Comparison of ENCODE assay signal across 8 mouse cellular contexts in genomic region chr7:127656946-127657345, GRCm38 (mm10). TPM values are rescaled to one million over a fixed set of nuclear protein-coding genes. Genes with fewer than 3 reads are reported as not detected.
A peak's percentile ranks its signal among the peaks of the same experiment; 100 is the strongest.
DNase-seq lines count a peak whose midpoint lies in the region; ATAC-seq and TF ChIP-seq lines count a peak whose summit lies in the region.

No protein-coding gene starts in this region.

- no peaks in the 10 kb centered on the region for H3K9me3 ChIP-seq in midbrain, embryonic 11.5 days (ENCODE audit: control insufficient read depth, low read length)
- H3K9me3 ChIP-seq in midbrain, embryonic 16.5 days (replicated peaks; ENCODE audit: control insufficient read depth, low read length, poor library complexity, severe bottlenecking) = no peaks in the 10 kb centered on the region
- H3K9me3 ChIP-seq in liver, embryonic 13.5 days (replicated peaks) = no peaks in the 10 kb centered on the region

- H3K27me3 ChIP-seq in midbrain, embryonic 11.5 days (ENCODE audit: control insufficient read depth, insufficient read depth, low read length) = no peaks in the 10 kb centered on the region
- H3K27me3 ChIP-seq in midbrain, embryonic 16.5 days (ENCODE audit: control insufficient read depth, insufficient read depth, low read depth, low read length) = no peaks in the 10 kb centered on the region
- 0 out of 2 replicates have a peak, but pooled peaks cover 2% of the 10 kb centered on the region for H3K27me3 ChIP-seq in liver, embryonic 13.5 days

- H3K9ac ChIP-seq in midbrain, embryonic 11.5 days (ENCODE audit: low read length) = no peak overlapping the region
- H3K9ac ChIP-seq in midbrain, embryonic 16.5 days (ENCODE audit: low read depth, low read length) = no peak overlapping the region
- H3K9ac ChIP-seq in liver, embryonic 13.5 days = no peak overlapping the region

- no peak overlapping the region for H3K27ac ChIP-seq in midbrain, embryonic 11.5 days (ENCODE audit: low read depth, low read length)
- H3K27ac ChIP-seq in midbrain, embryonic 16.5 days (ENCODE audit: low read length) = no peak overlapping the region
- H3K27ac ChIP-seq in bone marrow, adult 2 months (ENCODE audit: control insufficient read depth, insufficient read depth, low read depth, low read length, poor library complexity) = no peak overlapping the region
- no peak overlapping the region for H3K27ac ChIP-seq in gastrocnemius, adult 2 months
- no peak overlapping the region for H3K27ac ChIP-seq in liver, embryonic 13.5 days

- no peaks in the 10 kb centered on the region for H3K36me3 ChIP-seq in midbrain, embryonic 11.5 days (ENCODE audit: control insufficient read depth, insufficient read depth, low read length)
- H3K36me3 ChIP-seq in midbrain, embryonic 16.5 days (ENCODE audit: control insufficient read depth, insufficient read depth, low read length) = 0 out of 2 replicates have a peak, but pooled peaks cover 2% of the 10 kb centered on the region
- H3K36me3 ChIP-seq in liver, embryonic 13.5 days = no peaks in the 10 kb centered on the region

- DNase-seq in cerebellum, adult 18-20 months = peak; percentile 34 to 61
- peak; percentile 94 for DNase-seq in midbrain, embryonic 11.5 days (ENCODE audit: low spot score, missing footprints)
- peak; percentile 63 for DNase-seq in gastrocnemius, adult 2 months
- DNase-seq in liver, embryonic 13.5 days = peak; percentile 60
- DNase-seq in spleen, adult 18-20 months = peak; percentile 14 to 50

- TF ChIP-seq CTCF in bone marrow, adult 2 months (IDR thresholded peaks at IDR 0.05; ENCODE audit: control insufficient read depth, insufficient read depth, low read length) = peak; percentile 88
- TF ChIP-seq CTCF in gastrocnemius, adult 2 months (IDR thresholded peaks at IDR 0.05) = peak; percentile 74

- no peak overlapping the region for H3K4me2 ChIP-seq in midbrain, embryonic 11.5 days
- no peak overlapping the region for H3K4me2 ChIP-seq in midbrain, embryonic 16.5 days (ENCODE audit: low read length)
- no peak overlapping the region for H3K4me2 ChIP-seq in liver, embryonic 13.5 days

- TF ChIP-seq POLR2A in bone marrow, adult 2 months (IDR thresholded peaks at IDR 0.05; ENCODE audit: borderline replicate concordance, control insufficient read depth, low read depth, low read length) = no peak

- intact Hi-C loops in gastrocnemius, adult 2 months (cut with DNase I) = no loop called here

- H3K4me3 ChIP-seq in midbrain, embryonic 11.5 days (ENCODE audit: low read depth, low read length) = no peak overlapping the region
- no peak overlapping the region for H3K4me3 ChIP-seq in midbrain, embryonic 16.5 days (ENCODE audit: low read depth, low read length)
- H3K4me3 ChIP-seq in bone marrow, adult 2 months (replicated peaks; ENCODE audit: control insufficient read depth, low read depth, low read length) = no peak overlapping the region
- no peak overlapping the region for H3K4me3 ChIP-seq in gastrocnemius, adult 2 months
- H3K4me3 ChIP-seq in liver, embryonic 13.5 days (replicated peaks) = no peak overlapping the region

- 38% methylated on average over 4 of the region's 4 CpGs for WGBS in midbrain, embryonic 11.5 days
- 30% methylated on average over 4 of the region's 4 CpGs for WGBS in midbrain, embryonic 16.5 days
- 25% methylated on average over 4 of the region's 4 CpGs for WGBS in bone marrow, adult 2 months
- WGBS in liver, embryonic 13.5 days (ENCODE audit: insufficient replicate concordance) = 25% methylated on average over 4 of the region's 4 CpGs

- no peaks in the 10 kb centered on the region for H3K4me1 ChIP-seq in midbrain, embryonic 11.5 days (ENCODE audit: control insufficient read depth, insufficient read depth, low read length)
- peaks cover under 1% of the 10 kb centered on the region; the same call in 1 of the 2 replicates for H3K4me1 ChIP-seq in midbrain, embryonic 16.5 days (ENCODE audit: control insufficient read depth, insufficient read depth, low read length)
- H3K4me1 ChIP-seq in bone marrow, adult 2 months (ENCODE audit: control insufficient read depth, insufficient read depth, low read length) = peaks cover 1% of the 10 kb centered on the region; the same call in 1 of the 2 replicates
- H3K4me1 ChIP-seq in liver, embryonic 13.5 days (replicated peaks) = no peaks in the 10 kb centered on the region; the same call in 1 of the 2 replicates

- ATAC-seq in cerebellum, adult (ENCODE audit: insufficient number of reproducible peaks, low FRiP score, low TSS enrichment) = no peak
- ATAC-seq in midbrain, embryonic 11.5 days (ENCODE audit: low FRiP score) = no peak
- ATAC-seq in midbrain, embryonic 16.5 days = no peak
- ATAC-seq in liver, embryonic 13.5 days (ENCODE audit: low read depth) = 0 out of 2 replicates have a peak, but pooled peaks have one; percentile 45

RNA-seq across cellular contexts. Expression of gene Zfp629, which starts 41.3 kb away (rescaled TPM):
- polyA plus RNA-seq in midbrain, embryonic 11.5 days (2014; fragmentation: Nextera tagmentation; extraction: Ambion mirVana) = 32.1 and 34.4 TPM in 2 replicates
- polyA plus RNA-seq in midbrain, embryonic 16.5 days (2015; fragmentation: Nextera tagmentation; extraction: Ambion mirVana) = 18.3 and 22.4 TPM in 2 replicates
- polyA plus RNA-seq in bone marrow, adult 2 months (2011; ENCODE audit: insufficient read depth, insufficient read length, low replicate concordance, missing spikeins) = 6.3 and 14.2 TPM in 2 replicates
- 1 to 10 TPM; 9.3 TPM for total RNA-seq in gastrocnemius, adult 2 months (2021)
- 1.6 and 1.8 TPM in 2 replicates for polyA plus RNA-seq in liver, embryonic 13.5 days (2015; fragmentation: Nextera tagmentation; extraction: Ambion mirVana)

RNA-seq across cellular contexts. Expression of gene Bcl7c, which starts 51.8 kb away (rescaled TPM):
- 44.3 and 52.2 TPM in 2 replicates for polyA plus RNA-seq in midbrain, embryonic 11.5 days (2014; fragmentation: Nextera tagmentation; extraction: Ambion mirVana)
- 41.7 and 43.2 TPM in 2 replicates for polyA plus RNA-seq in midbrain, embryonic 16.5 days (2015; fragmentation: Nextera tagmentation; extraction: Ambion mirVana)
- polyA plus RNA-seq in bone marrow, adult 2 months (2011; ENCODE audit: insufficient read depth, insufficient read length, low replicate concordance, missing spikeins) = 44.5 and 65.5 TPM in 2 replicates
- total RNA-seq in gastrocnemius, adult 2 months (2021) = 10 to 100 TPM; 26.7 to 32.9 TPM
- 26.9 and 28.9 TPM in 2 replicates for polyA plus RNA-seq in liver, embryonic 13.5 days (2015; fragmentation: Nextera tagmentation; extraction: Ambion mirVana)

RNA-seq across cellular contexts. Expression of gene Ctf1, which starts 55.6 kb away (rescaled TPM):
- 4.0 and 4.6 TPM in 2 replicates for polyA plus RNA-seq in midbrain, embryonic 11.5 days (2014; fragmentation: Nextera tagmentation; extraction: Ambion mirVana)
- polyA plus RNA-seq in midbrain, embryonic 16.5 days (2015; fragmentation: Nextera tagmentation; extraction: Ambion mirVana) = 3.2 and 3.3 TPM in 2 replicates
- polyA plus RNA-seq in bone marrow, adult 2 months (2011; ENCODE audit: insufficient read depth, insufficient read length, low replicate concordance, missing spikeins) = not detected in 2 replicates
- total RNA-seq in gastrocnemius, adult 2 months (2021) = 10 to 100 TPM; 16.8 to 18.1 TPM
- 1.8 and 2.2 TPM in 2 replicates for polyA plus RNA-seq in liver, embryonic 13.5 days (2015; fragmentation: Nextera tagmentation; extraction: Ambion mirVana)

Comparison
In these comparisons a context has a peak if more than half of its experiments do, and no peak if none do; other contexts are left out.
1. DNase-seq: peak in every context shown above with its lines; median percentile 94 in midbrain, embryonic 11.5 days; 63 in gastrocnemius, adult 2 months; 60 in liver, embryonic 13.5 days; 48 in cerebellum, adult 18-20 months; 32 in spleen, adult 18-20 months.